Mouse (Mus musculus) kidney, adult 2 months (tissue): Measurements from ENCODE around the gene Rapgef2. TPM values are rescaled to one million over a fixed set of nuclear protein-coding genes. Genes with fewer than 3 reads are reported as not detected.

Experiments used
- DNase-seq: peaks from one replicate; pipeline ENCODE4 v3.0.0; 2021
- H3K27ac ChIP-seq: fragments of 200-500 bp; 2 replicates; pipeline ENCODE4 v1.5.1; 2012; ENCODE audit warnings: low read depth, low read length, control low read depth, inconsistent platforms; ENCODE audit not compliant: insufficient read depth
- H3K27me3 ChIP-seq: fragments of 200-500 bp; replicated peaks from 2 replicates; pipeline ENCODE4 v1.6.1; 2012; ENCODE audit warnings: mild to moderate bottlenecking, moderate library complexity, low read length, inconsistent platforms; ENCODE audit not compliant: control insufficient read depth, insufficient read depth
- H3K36me3 ChIP-seq: fragments of 200-500 bp; 2 replicates; pipeline ENCODE4 v1.6.1; 2012; ENCODE audit warnings: mild to moderate bottlenecking, moderate library complexity, low read length, inconsistent platforms; ENCODE audit not compliant: control insufficient read depth, insufficient read depth
- H3K4me1 ChIP-seq: fragments of 200-500 bp; 2 replicates; pipeline ENCODE4 v1.6.1; 2011; ENCODE audit warnings: low read length; ENCODE audit not compliant: control insufficient read depth, insufficient read depth
- H3K4me3 ChIP-seq: fragments of 200-500 bp; 2 replicates; pipeline ENCODE4 v1.5.1; 2011; ENCODE audit warnings: mild to moderate bottlenecking, low read depth, low read length, control low read depth; ENCODE audit not compliant: insufficient read depth
- CTCF ChIP-seq: fragments of 200-500 bp; conservative IDR thresholded peaks from 2 replicates; pipeline ENCODE4 v1.5.1; 2011; ENCODE audit warnings: low read depth, mild to moderate bottlenecking, control low read depth, low read length, moderate library complexity, mixed read lengths; ENCODE audit not compliant: insufficient read depth, insufficient read length
- POLR2A ChIP-seq: fragments of 200-500 bp; IDR thresholded peaks from one replicate; pipeline ENCODE4 v1.6.1; 2011; ENCODE audit warnings: low read depth, low read length, control low read depth
- WGBS: fragments of 180-500 bp; shearing (Covaris S2); methylation state at CpG from one replicate; pipeline ENCODE4 v1.1.7; 2018; 5-methylcytosine and 5-hydroxymethylcytosine counted together
- polyA plus RNA-seq: library from polyadenylated mRNA; depleted of rRNA; stranded (reverse); fragments of >200 nt; gene quantifications from 2 replicates; pipeline ENCODE4 v1.2.3, GENCODE M21; 2012

The Rapgef2 gene
- polyA plus RNA-seq, 1 experiment: 7.6 TPM

DNA sequence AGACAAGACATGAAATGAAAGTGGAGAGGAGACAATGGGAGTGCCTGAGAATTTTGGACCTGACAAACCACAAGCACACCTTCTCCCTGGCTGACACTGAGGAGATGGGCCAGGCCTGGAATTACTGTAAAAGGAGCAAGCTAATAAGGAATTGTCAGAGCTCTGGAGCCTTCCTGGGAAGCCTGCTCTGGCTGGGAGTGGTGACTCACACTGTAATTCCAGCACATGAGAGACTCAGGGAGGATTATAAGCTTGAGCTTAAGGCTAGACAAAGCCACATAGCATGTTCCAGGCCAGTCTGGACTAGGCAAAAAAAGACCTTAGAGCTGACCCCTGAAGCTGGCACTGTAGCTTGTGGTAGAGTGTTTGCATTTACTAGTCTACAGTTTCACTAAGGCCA, 25.6 kb upstream of the Rapgef2 start:
- no peak overlapping the region for H3K4me3 ChIP-seq

DNA sequence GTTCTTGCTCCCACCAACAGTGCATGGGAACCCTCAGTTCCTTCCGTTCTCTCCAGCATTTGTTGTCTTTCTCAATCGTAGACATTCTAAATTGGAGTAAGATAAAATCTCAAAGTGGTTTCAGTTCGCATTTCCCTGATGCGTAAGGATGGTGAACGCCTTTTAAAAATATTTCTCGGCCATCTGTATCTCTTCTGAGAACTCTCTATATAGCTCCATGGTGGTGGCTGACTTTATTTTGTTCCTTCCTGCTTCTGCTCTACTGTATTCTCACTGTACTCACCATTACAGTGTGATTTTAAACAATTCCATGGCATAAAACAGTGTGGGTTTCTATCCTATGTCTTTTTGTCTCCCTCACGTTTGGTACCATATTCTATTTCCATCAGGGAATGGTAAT, 23.9 kb upstream of the Rapgef2 start:
- no peak overlapping the region for H3K4me3 ChIP-seq
- H3K4me1 ChIP-seq: no peaks in the 10 kb centered on the region
- DNase-seq: no peak
- TF ChIP-seq CTCF (no peak), POLR2A (no peak)
- H3K27me3 ChIP-seq: no peaks in the 10 kb centered on the region
- no peaks in the 10 kb centered on the region for H3K36me3 ChIP-seq
- 74% methylated on average over 7 of the region's 7 CpGs for WGBS
- no peak overlapping the region for H3K27ac ChIP-seq

More for the DNA sequence above, 25.6 kb upstream of the Rapgef2 start:
- Histone ChIP-seq H3K27me3 (no peaks in the 10 kb centered on the region), H3K36me3 (no peaks in the 10 kb centered on the region), H3K4me1 (no peaks in the 10 kb centered on the region), H3K27ac (no peak overlapping the region)
- no peak for DNase-seq
- no peak for TF ChIP-seq CTCF
- no peak for TF ChIP-seq POLR2A

GRCm38 (mm10) chr3:79308605-79309004, 22.3 kb upstream of the Rapgef2 start:
- 93% methylated on average over 4 of the region's 4 CpGs for WGBS
- no peaks in the 10 kb centered on the region for H3K36me3 ChIP-seq
- TF ChIP-seq CTCF (no peak), POLR2A (no peak)
- no peak for DNase-seq
- no peaks in the 10 kb centered on the region for H3K27me3 ChIP-seq
- no peak overlapping the region for H3K4me3 ChIP-seq
- H3K4me1 ChIP-seq: no peaks in the 10 kb centered on the region
- no peak overlapping the region for H3K27ac ChIP-seq

DNA sequence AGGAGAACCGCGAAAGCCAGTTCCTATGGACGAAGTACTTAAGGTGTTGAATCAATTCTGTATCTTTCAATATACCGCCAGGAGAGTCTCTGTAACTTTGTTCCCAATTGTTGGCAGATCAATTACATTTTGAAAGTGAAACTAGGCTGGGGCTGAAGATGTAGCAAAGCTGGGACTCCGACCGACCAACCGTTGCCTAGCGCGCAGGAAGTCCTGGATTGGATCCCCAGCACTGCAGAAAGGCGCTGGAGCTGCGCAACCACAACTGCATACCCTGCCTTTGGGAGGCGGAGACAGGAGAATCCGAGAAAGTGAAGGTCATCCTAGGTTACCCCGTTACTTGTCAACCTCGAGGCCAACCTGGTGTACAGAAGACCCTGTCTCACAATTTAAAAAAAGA, 13.1 kb upstream of the Rapgef2 start:
- Histone ChIP-seq H3K36me3 (no peaks in the 10 kb centered on the region), H3K27me3 (no peaks in the 10 kb centered on the region), H3K4me1 (no peaks in the 10 kb centered on the region), H3K4me3 (no peak overlapping the region), H3K27ac (no peak overlapping the region)
- DNase-seq: no peak
- TF ChIP-seq CTCF: no peak
- TF ChIP-seq POLR2A: no peak
- 88% methylated on average over 15 of the region's 15 CpGs for WGBS

DNA sequence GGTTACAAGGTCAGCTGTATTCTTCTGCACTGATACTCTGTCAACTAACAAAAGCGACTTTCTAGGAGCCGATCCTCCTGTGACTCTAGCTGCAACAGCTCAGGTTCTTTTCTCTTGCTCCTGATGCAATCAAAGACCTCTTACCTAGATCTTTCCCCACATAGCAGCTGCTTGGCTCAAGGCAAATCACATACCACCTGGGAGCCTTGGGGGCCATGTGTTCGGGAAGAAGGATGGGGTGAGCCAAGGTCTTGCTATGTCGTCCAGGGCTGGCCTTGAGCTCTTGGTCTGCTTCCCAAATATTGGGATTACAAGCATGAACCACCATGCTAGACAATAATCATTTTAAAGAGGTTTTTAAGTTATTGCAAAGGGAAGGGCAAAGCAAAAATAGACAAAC, 11.0 kb upstream of the Rapgef2 start:
- Histone ChIP-seq H3K4me1 (no peaks in the 10 kb centered on the region), H3K4me3 (no peak overlapping the region), H3K36me3 (no peaks in the 10 kb centered on the region), H3K27ac (no peak overlapping the region), H3K27me3 (no peaks in the 10 kb centered on the region)
- no peak for DNase-seq
- no peak for TF ChIP-seq CTCF
- no peak for TF ChIP-seq POLR2A
- WGBS: 88% methylated on average over 4 of the region's 4 CpGs

DNA sequence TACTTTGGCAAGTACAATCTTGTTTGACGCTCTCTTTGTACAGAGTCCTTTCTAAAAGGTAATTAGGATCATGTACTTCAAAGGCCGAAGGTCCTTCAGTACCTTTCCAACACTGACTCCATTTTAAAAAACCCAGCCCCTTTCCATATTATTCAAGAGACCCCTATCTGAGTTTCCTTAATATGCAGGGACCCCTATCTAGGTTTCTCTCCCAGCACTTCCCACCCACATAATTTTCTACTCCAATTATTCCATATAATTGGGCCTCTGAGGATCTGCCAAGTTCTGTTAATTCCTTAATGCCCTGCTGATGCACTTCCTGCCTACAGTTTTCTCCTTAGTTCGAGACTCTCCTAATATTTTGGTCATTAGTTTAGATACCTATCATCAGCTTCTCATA, 10.3 kb upstream of the Rapgef2 start:
- TF ChIP-seq CTCF (no peak), POLR2A (no peak)
- WGBS: 84% methylated on average over 3 of the region's 3 CpGs

GRCm38 (mm10) chr3:79296049-79296448, 9.7 kb upstream of the Rapgef2 start:
- WGBS: 71% methylated on average over 5 of the region's 5 CpGs
- Histone ChIP-seq H3K27me3 (no peaks in the 10 kb centered on the region), H3K4me3 (no peak overlapping the region), H3K27ac (no peak overlapping the region), H3K4me1 (no peaks in the 10 kb centered on the region), H3K36me3 (no peaks in the 10 kb centered on the region)
- TF ChIP-seq POLR2A: no peak
- TF ChIP-seq CTCF: peak; percentile 39; the same call in 1 of the 2 replicates
- DNase-seq: peak; percentile 24

More for the DNA sequence above, 10.3 kb upstream of the Rapgef2 start:
- Histone ChIP-seq H3K4me3 (no peak overlapping the region), H3K27me3 (no peaks in the 10 kb centered on the region), H3K36me3 (no peaks in the 10 kb centered on the region), H3K27ac (no peak overlapping the region), H3K4me1 (no peaks in the 10 kb centered on the region)
- no peak for DNase-seq

DNA sequence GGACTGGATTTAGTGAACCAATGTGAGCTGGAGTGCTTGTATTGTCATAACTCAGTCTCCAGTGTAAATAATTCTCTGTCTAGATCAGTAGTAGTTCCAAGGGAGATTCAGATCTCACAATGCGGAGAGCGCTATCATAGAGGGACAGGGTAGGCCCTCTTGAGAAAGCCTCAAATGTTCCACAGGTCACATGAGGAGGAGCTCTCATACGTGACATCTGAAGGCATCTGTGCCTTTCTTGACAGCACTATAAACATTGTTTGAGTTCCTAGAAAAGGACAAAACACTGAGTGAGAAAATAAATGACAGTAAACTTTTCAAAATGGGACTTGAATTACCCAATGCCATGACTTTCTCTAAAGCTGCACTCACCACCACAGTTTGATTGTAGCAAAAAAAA, 8.4 kb upstream of the Rapgef2 start:
- WGBS: 96% methylated on average over 3 of the region's 3 CpGs

More for the DNA sequence above, 8.4 kb upstream of the Rapgef2 start:
- no peaks in the 10 kb centered on the region for H3K36me3 ChIP-seq
- no peak for TF ChIP-seq POLR2A
- TF ChIP-seq CTCF: no peak
- no peaks in the 10 kb centered on the region for H3K4me1 ChIP-seq
- no peaks in the 10 kb centered on the region for H3K27me3 ChIP-seq
- no peak overlapping the region for H3K27ac ChIP-seq
- no peak overlapping the region for H3K4me3 ChIP-seq
- DNase-seq: no peak
